Mouse (Mus musculus) heart, postnatal 0 days (tissue): Measurements from ENCODE around the gene Cmah.
"Not testable (repeated sequence)": the region's sequence is repeated elsewhere in the genome, so short reads cannot be mapped to it uniquely, and the experiment has no call there.

Source experiments
- CTCF ChIP-seq: IDR thresholded peaks from 2 replicates; pipeline ENCODE4 v1.5.1; 2016; ENCODE audit warnings: antibody characterized with exemption, control low read depth, low read depth
- EP300 ChIP-seq: IDR thresholded peaks from 2 replicates; pipeline ENCODE4 v1.6.1; 2016; ENCODE audit warnings: antibody characterized with exemption, low read depth

DNA sequence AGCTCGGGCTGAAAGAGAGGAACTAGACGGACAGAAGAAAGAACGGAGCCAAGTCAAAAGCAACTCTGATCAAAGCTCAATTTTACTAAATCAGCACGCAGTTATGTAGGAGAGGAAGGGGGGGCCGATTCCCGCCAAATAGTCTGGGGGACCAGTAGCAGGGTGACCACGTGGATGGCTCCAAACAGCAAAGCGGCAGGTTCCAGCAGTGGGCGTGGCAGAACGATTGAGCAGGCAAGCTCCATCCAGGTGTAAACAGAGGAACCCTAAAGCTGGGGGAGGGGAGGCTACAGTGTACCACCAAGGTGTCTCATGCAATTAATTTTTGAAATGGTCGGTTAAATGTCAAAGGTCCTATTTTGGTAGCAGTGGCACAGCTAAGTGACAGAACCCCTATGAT is 74.6 kb downstream of the Cmah start:
- not testable (repeated sequence) for TF ChIP-seq EP300, CTCF
